ENCODE assay signal across 16 mouse cellular contexts in genomic region chr4:10189896-10190295, GRCm38 (mm10).
DNase-seq lines count a peak whose midpoint lies in the region; ATAC-seq and TF ChIP-seq lines count a peak whose summit lies in the region.
"Had no signal": no experiment of that assay in that cellular context is flagged by ENCODE, and none has a peak within 500 bp of the region (broad histone marks: within the 10 kb centered on the region; RNA-seq: fewer than 3 reads in every experiment).

No protein-coding gene starts in this region.

- no peaks in the 10 kb centered on the region for H3K9me3 ChIP-seq in kidney, embryonic 15.5 days (replicated peaks)
- H3K9me3 ChIP-seq: forebrain, embryonic 15.5 days; hindbrain, embryonic 13.5 days; intestine, embryonic 15.5 days; limb, embryonic 12.5 days; midbrain, embryonic 12.5 days had no signal

- TF ChIP-seq POLR2A in lung, adult 2 months (IDR thresholded peaks at IDR 0.05; ENCODE audit: borderline replicate concordance, extremely low read depth, low read depth, low read length): no peak
- no peak for TF ChIP-seq POLR2A in brain, embryonic 14.5 days (IDR thresholded peaks at IDR 0.05; ENCODE audit: borderline replicate concordance, extremely low read depth, insufficient read depth, insufficient read length, poor library complexity, severe bottlenecking)

- H3K4me1 ChIP-seq in kidney, embryonic 15.5 days: peaks cover 2% of the 10 kb centered on the region; the same call in 1 of the 2 replicates
- no peaks in the 10 kb centered on the region for H3K4me1 ChIP-seq in lung, adult 2 months (ENCODE audit: control insufficient read depth, insufficient read depth, low read length)
- H3K4me1 ChIP-seq: forebrain, embryonic 15.5 days; hindbrain, embryonic 13.5 days; intestine, embryonic 15.5 days; midbrain, embryonic 12.5 days had no signal

- H3K9ac ChIP-seq in kidney, embryonic 15.5 days: no peak overlapping the region
- H3K9ac ChIP-seq: forebrain, embryonic 15.5 days; hindbrain, embryonic 13.5 days; intestine, embryonic 15.5 days; limb, embryonic 12.5 days; midbrain, embryonic 12.5 days had no signal

- ATAC-seq in kidney, embryonic 15.5 days (replicated peaks; ENCODE audit: low FRiP score): no peak
- ATAC-seq: forebrain, embryonic 15.5 days; intestine, embryonic 15.5 days had no signal

- no peak overlapping the region for H3K27ac ChIP-seq in kidney, embryonic 15.5 days
- H3K27ac ChIP-seq: forebrain, embryonic 15.5 days; hindbrain, embryonic 13.5 days; intestine, embryonic 15.5 days; limb, embryonic 12.5 days; macrophage; midbrain, embryonic 12.5 days had no signal

- no peaks in the 10 kb centered on the region for H3K36me3 ChIP-seq in kidney, embryonic 15.5 days
- H3K36me3 ChIP-seq: forebrain, embryonic 15.5 days; hindbrain, embryonic 13.5 days; intestine, embryonic 15.5 days; limb, embryonic 12.5 days; midbrain, embryonic 12.5 days had no signal

- no peaks in the 10 kb centered on the region for H3K27me3 ChIP-seq in kidney, embryonic 15.5 days
- H3K27me3 ChIP-seq: forebrain, embryonic 15.5 days; hindbrain, embryonic 13.5 days; intestine, embryonic 15.5 days; limb, embryonic 12.5 days; midbrain, embryonic 12.5 days had no signal

- no peak for TF ChIP-seq CTCF in lung, adult 2 months (IDR thresholded peaks at IDR 0.05; ENCODE audit: insufficient read depth, low read length)
- no peak for TF ChIP-seq CTCF in brain, embryonic 14.5 days (IDR thresholded peaks at IDR 0.05; ENCODE audit: borderline replicate concordance, extremely low read depth, insufficient read depth, insufficient read length)

- 75% methylated on average over 3 of the region's 3 CpGs for WGBS in kidney, embryonic 15.5 days
- WGBS in lung, adult 2 months: 51% methylated on average over 3 of the region's 3 CpGs

- no peak overlapping the region for H3K4me2 ChIP-seq in kidney, embryonic 15.5 days
- H3K4me2 ChIP-seq: forebrain, embryonic 15.5 days; hindbrain, embryonic 13.5 days; intestine, embryonic 15.5 days; limb, embryonic 12.5 days; midbrain, embryonic 12.5 days had no signal

- peak; percentile 16 to 17 for DNase-seq in heart, adult 18-20 months
- DNase-seq in heart, adult 9 months (ENCODE audit: low spot score in 2 of 2): no peak
- peak; percentile 9 for DNase-seq in kidney, postnatal 14 days
- peak; percentile 44 for DNase-seq in lung, postnatal 10 days
- DNase-seq in lung, adult 2 months: no peak
- peak; percentile 28 for DNase-seq in brain, embryonic 14.5 days (ENCODE audit: low read depth)
- DNase-seq: adrenal gland, adult 8-10 months; cerebellum, adult 9-11 months; embryo, embryonic 11 days had no signal

- no peak overlapping the region for H3K4me3 ChIP-seq in kidney, embryonic 15.5 days (replicated peaks)
- no peak overlapping the region for H3K4me3 ChIP-seq in lung, adult 2 months (replicated peaks; ENCODE audit: extremely low read depth, low read depth, low read length)
- H3K4me3 ChIP-seq: forebrain, embryonic 15.5 days; hindbrain, embryonic 13.5 days; intestine, embryonic 15.5 days; limb, embryonic 12.5 days; midbrain, embryonic 12.5 days had no signal

Comparison
In these comparisons a context has a peak if more than half of its experiments do, and no peak if none do; other contexts are left out.
1. DNase-seq: peak in heart, adult 18-20 months (2 of 2), kidney, postnatal 14 days (single experiment), lung, postnatal 10 days (single experiment) and brain, embryonic 14.5 days (single experiment); none in heart, adult 9 months (0 of 2) and lung, adult 2 months (single experiment).